Mouse (Mus musculus): ENCODE measurements around the gene Epas1. TPM values are rescaled to one million over a fixed set of nuclear protein-coding genes. Genes with fewer than 3 reads are reported as not detected.

Gene Epas1
- polyA plus RNA-seq, 1 experiment from 2014 or later, result 12.6 TPM

DNA sequence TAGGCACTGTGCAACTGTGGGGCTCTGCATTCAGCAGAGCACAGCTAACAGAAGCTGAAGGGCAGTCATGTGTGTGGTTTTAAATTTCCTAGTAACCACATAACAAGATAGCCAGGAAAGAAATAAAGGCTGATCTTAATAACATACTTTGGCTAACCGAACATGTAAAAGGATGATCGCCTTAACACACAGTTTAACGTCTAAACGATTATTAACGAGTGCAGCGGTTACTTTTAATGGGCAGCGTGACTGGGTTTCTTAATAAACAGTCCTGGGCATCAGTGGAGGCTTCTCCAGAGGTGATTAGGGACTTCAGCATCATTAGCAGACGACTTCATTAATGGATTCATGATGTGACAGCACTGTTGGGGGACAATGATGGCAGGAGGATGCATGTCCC lies 117.1 kb downstream of the Epas1 start:
- Histone ChIP-seq H3K27me3 (ENCODE audit: control insufficient read depth, insufficient read depth, low read length) (no peaks in the 10 kb centered on the region), H3K4me3 (replicated peaks; ENCODE audit: low read length) (no peak overlapping the region), H3K9me3 (ENCODE audit: control insufficient read depth, low read length) (no peaks in the 10 kb centered on the region), H3K4me2 (replicated peaks) (no peak overlapping the region), H3K27ac (no peak overlapping the region; the same call in 1 of the 2 replicates), H3K4me1 (replicated peaks; ENCODE audit: control insufficient read depth, insufficient read depth, low read length) (no peaks in the 10 kb centered on the region), H3K9ac (no peak overlapping the region), H3K36me3 (replicated peaks; ENCODE audit: control insufficient read depth, insufficient read depth) (no peaks in the 10 kb centered on the region)
- 69% methylated on average over 8 of the region's 8 CpGs for WGBS
- ATAC-seq (ENCODE audit: low FRiP score), result no peak
- no peak for DNase-seq (ENCODE audit: low spot score)

DNA sequence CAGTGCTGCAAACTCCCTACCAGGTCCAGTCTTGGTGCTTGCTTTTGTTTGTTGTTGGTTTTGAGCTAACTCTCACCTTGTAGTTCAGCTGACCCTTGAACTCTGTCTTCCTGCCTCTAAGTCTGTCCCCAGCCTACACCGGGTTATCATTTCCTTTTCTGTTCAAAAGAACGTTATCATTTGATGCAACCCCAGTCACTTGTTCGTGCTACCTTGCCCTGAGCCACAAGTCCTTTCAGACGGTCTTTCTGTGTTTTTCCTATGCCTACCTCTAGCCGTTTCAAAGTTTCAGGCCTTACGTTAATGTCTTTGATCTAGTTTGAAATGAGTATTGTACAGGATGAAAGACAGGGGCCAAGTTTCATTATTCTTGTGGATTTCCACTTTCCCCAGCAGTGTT lies 119.1 kb downstream of the Epas1 start:
- no peaks in the 10 kb centered on the region for H3K9me3 ChIP-seq (ENCODE audit: control insufficient read depth, low read length)
- H3K9ac ChIP-seq, result no peak overlapping the region
- H3K27me3 ChIP-seq (ENCODE audit: control insufficient read depth, insufficient read depth, low read length), result no peaks in the 10 kb centered on the region
- WGBS, result 85% methylated on average over 6 of the region's 6 CpGs
- H3K36me3 ChIP-seq (replicated peaks; ENCODE audit: control insufficient read depth, insufficient read depth), result no peaks in the 10 kb centered on the region
- no peaks in the 10 kb centered on the region for H3K4me1 ChIP-seq (replicated peaks; ENCODE audit: control insufficient read depth, insufficient read depth, low read length)
- H3K4me3 ChIP-seq (replicated peaks; ENCODE audit: low read length), result no peak overlapping the region
- ATAC-seq (ENCODE audit: low FRiP score) (no peak), DNase-seq (ENCODE audit: low spot score) (no peak)
- H3K4me2 ChIP-seq (replicated peaks), result no peak overlapping the region
- H3K27ac ChIP-seq, result no peak overlapping the region

DNA sequence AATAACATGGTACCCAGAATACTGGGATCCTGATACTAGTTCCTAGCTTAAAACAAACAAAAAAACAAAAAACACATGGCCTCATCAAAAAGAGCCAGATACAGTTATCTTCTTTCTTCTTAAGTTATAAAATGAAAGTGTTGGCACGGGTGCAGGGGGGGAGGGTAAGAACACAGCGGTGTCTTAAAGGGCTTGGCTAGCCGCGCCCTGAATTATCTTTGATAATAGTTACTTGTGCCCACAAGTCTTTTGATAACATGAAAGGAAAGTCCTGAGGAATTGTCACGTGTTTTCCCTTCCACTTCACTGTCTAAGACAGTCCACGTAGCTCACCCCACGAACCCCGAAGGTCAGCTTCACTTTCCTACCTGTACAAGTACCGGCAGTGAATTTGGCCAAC lies 123.4 kb downstream of the Epas1 start:
- Histone ChIP-seq H3K4me2 (replicated peaks) (no peak overlapping the region), H3K36me3 (replicated peaks; ENCODE audit: control insufficient read depth, insufficient read depth) (no peaks in the 10 kb centered on the region), H3K27me3 (ENCODE audit: control insufficient read depth, insufficient read depth, low read length) (0 out of 2 replicates have a peak, but pooled peaks cover 3% of the 10 kb centered on the region), H3K9ac (no peak overlapping the region), H3K4me3 (replicated peaks; ENCODE audit: low read length) (no peak overlapping the region), H3K27ac (no peak overlapping the region), H3K4me1 (replicated peaks; ENCODE audit: control insufficient read depth, insufficient read depth, low read length) (no peaks in the 10 kb centered on the region), H3K9me3 (ENCODE audit: control insufficient read depth, low read length) (no peaks in the 10 kb centered on the region)
- ATAC-seq (ENCODE audit: low FRiP score) (no peak), DNase-seq (ENCODE audit: low spot score) (no peak)
- WGBS, result 91% methylated on average over 9 of the region's 9 CpGs

DNA sequence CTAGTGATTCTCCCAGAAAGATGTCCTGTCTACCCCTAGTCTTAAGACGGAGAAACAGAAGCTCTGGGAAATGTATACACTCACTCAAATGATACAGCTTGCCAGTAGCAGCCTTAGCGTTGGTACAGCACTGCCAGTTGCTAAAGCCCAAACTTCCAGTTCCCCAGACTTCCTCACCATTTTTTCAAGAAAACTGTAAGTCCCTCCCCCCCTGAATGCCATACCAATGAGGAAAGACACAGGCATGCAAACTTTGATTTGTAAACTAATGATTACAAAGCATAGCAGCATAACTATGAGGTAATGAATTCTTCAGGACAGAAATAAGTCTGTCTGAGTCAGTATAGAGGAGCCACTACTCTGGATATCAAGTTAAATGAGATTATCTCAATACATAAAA lies 124.2 kb downstream of the Epas1 start:
- Histone ChIP-seq H3K4me2 (replicated peaks) (no peak overlapping the region), H3K4me3 (replicated peaks; ENCODE audit: low read length) (no peak overlapping the region), H3K36me3 (replicated peaks; ENCODE audit: control insufficient read depth, insufficient read depth) (no peaks in the 10 kb centered on the region), H3K4me1 (replicated peaks; ENCODE audit: control insufficient read depth, insufficient read depth, low read length) (no peaks in the 10 kb centered on the region), H3K27ac (no peak overlapping the region), H3K9me3 (ENCODE audit: control insufficient read depth, low read length) (no peaks in the 10 kb centered on the region), H3K9ac (no peak overlapping the region), H3K27me3 (ENCODE audit: control insufficient read depth, insufficient read depth, low read length) (0 out of 2 replicates have a peak, but pooled peaks cover 3% of the 10 kb centered on the region)
- ATAC-seq (ENCODE audit: low FRiP score) (no peak), DNase-seq (ENCODE audit: low spot score) (no peak)
- WGBS, result 91% methylated on average over 2 of the region's 2 CpGs

GRCm38 (mm10) chr17:86880056-86880455 lies 126.6 kb downstream of the Epas1 start:
- no peak overlapping the region for H3K27ac ChIP-seq
- no peaks in the 10 kb centered on the region for H3K9me3 ChIP-seq (ENCODE audit: control insufficient read depth, low read length)
- WGBS, result 36% methylated on average over 10 of the region's 10 CpGs
- no peaks in the 10 kb centered on the region for H3K4me1 ChIP-seq (replicated peaks; ENCODE audit: control insufficient read depth, insufficient read depth, low read length)
- no peak overlapping the region for H3K4me3 ChIP-seq (replicated peaks; ENCODE audit: low read length)
- H3K27me3 ChIP-seq (ENCODE audit: control insufficient read depth, insufficient read depth, low read length), result peaks cover 13% of the 10 kb centered on the region
- H3K4me2 ChIP-seq (replicated peaks), result no peak overlapping the region
- no peak overlapping the region for H3K9ac ChIP-seq
- ATAC-seq (ENCODE audit: low FRiP score) (no peak), DNase-seq (ENCODE audit: low spot score) (no peak)
- no peaks in the 10 kb centered on the region for H3K36me3 ChIP-seq (replicated peaks; ENCODE audit: control insufficient read depth, insufficient read depth)

DNA sequence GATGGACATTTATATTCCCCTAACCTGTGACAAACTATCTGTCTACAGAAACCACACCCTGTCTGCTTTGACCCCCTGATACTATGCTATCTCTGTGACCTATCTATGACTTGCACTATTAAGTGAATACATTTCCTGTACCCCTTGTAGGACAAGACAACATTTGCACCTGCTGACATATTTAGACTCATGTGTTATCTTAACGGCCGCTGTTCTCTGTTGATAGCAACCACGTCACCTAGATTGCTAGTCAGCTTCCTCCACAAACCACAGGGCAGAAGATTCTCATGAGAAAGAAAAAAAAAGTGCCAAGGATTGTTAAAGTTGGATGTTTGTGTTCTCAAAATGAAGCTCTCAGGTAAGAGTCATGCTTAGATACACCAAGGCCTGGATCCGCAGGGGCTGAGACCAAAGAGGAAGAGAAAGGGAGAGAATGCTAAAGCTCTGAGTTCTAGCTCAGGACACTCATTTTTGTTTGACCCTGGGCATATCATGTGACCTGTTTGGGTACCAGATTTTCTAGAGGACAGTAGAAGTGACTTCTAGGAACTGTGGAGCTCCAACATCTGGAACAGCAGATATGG lies 127.1 kb downstream of the Epas1 start:
- ATAC-seq (ENCODE audit: low FRiP score), result no peak
- no peaks in the 10 kb centered on the region for H3K9me3 ChIP-seq (ENCODE audit: control insufficient read depth, low read length)
- DNase-seq (ENCODE audit: low spot score), result no peak
- no peak overlapping the region for H3K27ac ChIP-seq
- H3K4me1 ChIP-seq (replicated peaks; ENCODE audit: control insufficient read depth, insufficient read depth, low read length), result no peaks in the 10 kb centered on the region
- no peak overlapping the region for H3K4me2 ChIP-seq (replicated peaks)
- H3K9ac ChIP-seq, result no peak overlapping the region
- no peaks in the 10 kb centered on the region for H3K36me3 ChIP-seq (replicated peaks; ENCODE audit: control insufficient read depth, insufficient read depth)
- H3K4me3 ChIP-seq (replicated peaks; ENCODE audit: low read length), result no peak overlapping the region
- WGBS, result 83% methylated on average over 4 of the region's 4 CpGs
- peaks cover 13% of the 10 kb centered on the region for H3K27me3 ChIP-seq (ENCODE audit: control insufficient read depth, insufficient read depth, low read length)

Other genes with a start within 250 kb of the Epas1 start
- gene Gm10309, start 248.5 kb upstream of the Epas1 start, polyA plus RNA-seq (2014; fragmentation: Nextera tagmentation; extraction: Ambion mirVana), result 0.20 and 0.62 TPM in 2 replicates
- gene Tmem247, start 163.6 kb downstream of the Epas1 start, polyA plus RNA-seq (2014; fragmentation: Nextera tagmentation; extraction: Ambion mirVana), result not detected in 2 replicates
- not detected in 2 replicates for gene Atp6v1e2, start 194.2 kb downstream of the Epas1 start, polyA plus RNA-seq (2014; fragmentation: Nextera tagmentation; extraction: Ambion mirVana)
- 10.7 and 11.5 TPM in 2 replicates for gene Rhoq, start 209.4 kb downstream of the Epas1 start, polyA plus RNA-seq (2014; fragmentation: Nextera tagmentation; extraction: Ambion mirVana)